Mouse (Mus musculus) CH12.LX (cell line): Measurements from ENCODE around the gene Gm12216. TPM values are rescaled to one million over a fixed set of nuclear protein-coding genes. Genes with fewer than 3 reads are reported as not detected.

ENCODE experiments used
- DNase-seq: peaks from one replicate; pipeline ENCODE4 v3.0.0-alpha.2; 2013; ENCODE audit errors: extremely low read depth
- H3K27ac ChIP-seq: 2 replicates; pipeline ENCODE4 v1.5.1; 2012; ENCODE audit warnings: low read depth, mild to moderate bottlenecking, control low read depth, moderate library complexity; ENCODE audit not compliant: insufficient read depth
- H3K27me3 ChIP-seq: replicated peaks from 2 replicates; pipeline ENCODE3; 2012; ENCODE audit warnings: inconsistent platforms
- H3K36me3 ChIP-seq, 2 experiments: replicated peaks in 1 of 2; 2 replicates each; pipeline versions ENCODE3 to v1.6.1; 2012; ENCODE audit warnings: inconsistent platforms in 1 of 2, low read length in 1 of 2, mild to moderate bottlenecking in 1 of 2, mixed read lengths in 1 of 2, moderate library complexity in 1 of 2; ENCODE audit not compliant: control insufficient read depth in 1 of 2, insufficient read depth in 1 of 2
- H3K4me1 ChIP-seq, 2 experiments: 2 replicates each; pipeline ENCODE4 v1.6.1; 2012; ENCODE audit warnings: inconsistent platforms in 1 of 2, moderate library complexity in 1 of 2; ENCODE audit not compliant: insufficient read depth in 2 of 2, control insufficient read depth in 1 of 2
- H3K4me2 ChIP-seq: 2 replicates; pipeline ENCODE4 v1.6.1; 2012; ENCODE audit warnings: low read depth, mild to moderate bottlenecking, control low read depth; ENCODE audit not compliant: poor library complexity, insufficient read depth, severe bottlenecking
- H3K4me3 ChIP-seq, 3 experiments: fragments of 150-350 bp in 1 of 3; sonication (generic) in 1 of 3; replicated peaks in 1 of 3; 2 replicates each; pipeline versions ENCODE3 to v1.5.1; 2011 to 2012; ENCODE audit warnings: low read depth in 2 of 3, low read length in 2 of 3, mild to moderate bottlenecking in 2 of 3, moderate library complexity in 2 of 3, control low read depth in 1 of 3, improper control_type of control experiment in 1 of 3, inconsistent platforms in 1 of 3, mixed read lengths in 1 of 3; ENCODE audit not compliant: poor library complexity in 1 of 3
- H3K79me2 ChIP-seq: replicated peaks from 2 replicates; pipeline ENCODE4 v1.6.1; 2012; ENCODE audit warnings: mild to moderate bottlenecking, moderate library complexity; ENCODE audit not compliant: control insufficient read depth, poor library complexity, insufficient read depth, severe bottlenecking; ENCODE audit errors: extremely low read depth
- H3K9ac ChIP-seq: 2 replicates; pipeline ENCODE4 v1.6.1; 2012; ENCODE audit warnings: low read depth, mild to moderate bottlenecking, control low read depth, moderate library complexity; ENCODE audit not compliant: insufficient read depth
- H3K9me3 ChIP-seq: replicated peaks from 2 replicates; pipeline ENCODE3; 2012; ENCODE audit warnings: low read length, inconsistent platforms, mixed read lengths
- CTCF ChIP-seq, 2 experiments: IDR thresholded peaks in 1 of 2; conservative IDR thresholded peaks in 1 of 2; 2 replicates each; pipeline ENCODE4 v1.5.1; 2011 to 2012; ENCODE audit warnings: low read depth in 2 of 2, low read length in 2 of 2, improper control_type of control experiment in 1 of 2, inconsistent platforms in 1 of 2, mild to moderate bottlenecking in 1 of 2, moderate library complexity in 1 of 2
- E2F4 ChIP-seq: IDR thresholded peaks from 2 replicates; pipeline ENCODE4 v1.6.1; 2011; ENCODE audit warnings: low read depth, low read length, improper control_type of control experiment; ENCODE audit not compliant: insufficient replicate concordance
- EP300 ChIP-seq: IDR thresholded peaks from 2 replicates; pipeline ENCODE4 v1.6.1; 2011; ENCODE audit warnings: low read length, improper control_type of control experiment
- JUN ChIP-seq: IDR thresholded peaks from 2 replicates; pipeline ENCODE4 v1.6.1; 2011; ENCODE audit warnings: low read depth, mild to moderate bottlenecking, low read length, improper control_type of control experiment, moderate library complexity; ENCODE audit not compliant: insufficient read depth
- JUND ChIP-seq: conservative IDR thresholded peaks from 2 replicates; pipeline ENCODE4 v1.6.1; 2011; ENCODE audit warnings: low read depth, low read length, improper control_type of control experiment
- KAT2A ChIP-seq: IDR thresholded peaks from 2 replicates; pipeline ENCODE4 v1.6.1; 2012; ENCODE audit warnings: low read length, improper control_type of control experiment, inconsistent platforms; ENCODE audit not compliant: insufficient replicate concordance
- MAZ ChIP-seq: IDR thresholded peaks from 2 replicates; pipeline ENCODE4 v1.6.1; 2012; ENCODE audit warnings: low read depth, mild to moderate bottlenecking, inconsistent platforms, low read length, improper control_type of control experiment, moderate library complexity
- MXI1 ChIP-seq: IDR thresholded peaks from 2 replicates; pipeline ENCODE4 v1.6.1; 2011; ENCODE audit warnings: mild to moderate bottlenecking, low read depth, low read length, improper control_type of control experiment
- MYC ChIP-seq: IDR thresholded peaks from 2 replicates; pipeline ENCODE4 v1.6.1; 2011; ENCODE audit warnings: low read depth, mild to moderate bottlenecking, improper control_type of control experiment, low read length
- NRF1 ChIP-seq: IDR thresholded peaks from 2 replicates; pipeline ENCODE4 v1.6.1; 2014; ENCODE audit warnings: low read depth, mild to moderate bottlenecking, inconsistent platforms, low read length, improper control_type of control experiment, moderate library complexity
- POLR2A ChIP-seq: IDR thresholded peaks from 2 replicates; pipeline ENCODE4 v1.6.1; 2011; ENCODE audit warnings: low read depth, mild to moderate bottlenecking, improper control_type of control experiment, low read length
- POLR2AphosphoS2 ChIP-seq: IDR thresholded peaks from 2 replicates; pipeline ENCODE4 v1.6.1; 2011; ENCODE audit warnings: low read depth, low read length, improper control_type of control experiment
- RCOR1 ChIP-seq: conservative IDR thresholded peaks from 2 replicates; pipeline ENCODE4 v1.6.1; 2012; ENCODE audit warnings: low read depth, mild to moderate bottlenecking, inconsistent platforms, low read length, improper control_type of control experiment
- TCF12 ChIP-seq: IDR thresholded peaks from 2 replicates; pipeline ENCODE4 v1.6.1; 2014; ENCODE audit warnings: low read depth, mild to moderate bottlenecking, inconsistent platforms, low read length, improper control_type of control experiment
- ZMIZ1 ChIP-seq: IDR thresholded peaks from 2 replicates; pipeline ENCODE4 v1.6.1; 2012; ENCODE audit warnings: low read depth, mild to moderate bottlenecking, inconsistent platforms, low read length, improper control_type of control experiment
- ZNF384 ChIP-seq: IDR thresholded peaks from 2 replicates; pipeline ENCODE4 v1.6.1; 2012; ENCODE audit warnings: low read depth, low read length, improper control_type of control experiment, inconsistent platforms
- dilution Hi-C: fragments of 300-500 bp; cut with MboI; formaldehyde crosslinking; loops from 2 replicates; pipeline ENCODE4 v1.14.3; 2020; ENCODE audit warnings: low sequenced_read_pairs; ENCODE audit not compliant: extremely low pct_unique_long_range_greater_than_20kb, extremely low pct_ligation_motif_present
- in situ Hi-C: fragments of 300-500 bp; cut with MboI; formaldehyde crosslinking; loops from 3 replicates; pipeline ENCODE4 v1.14.3; 2019; ENCODE audit warnings: low sequenced_read_pairs, low pct_ligation_motif_present, low pct_unique_long_range_greater_than_20kb, mixed read lengths
- polyA plus RNA-seq: library from polyadenylated mRNA; unstranded; fragments of >175 nt; gene quantifications from 2 replicates; pipeline ENCODE4 v1.2.1, GENCODE M21; 2012; ENCODE audit warnings: low read depth; ENCODE audit not compliant: insufficient read length
- total RNA-seq, 2 experiments: library from RNA; depleted of rRNA; stranded (reverse); fragments of 300-350 nt in 1 of 2; fragments of >200 nt in 1 of 2; gene quantifications; 2 replicates each; pipeline ENCODE4 v1.2.3; 2012 to 2014

The Gm12216 gene
- total and polyA plus RNA-seq, 3 experiments = 0.56 to 2.7 (median 0.77) TPM

- H3K36me3 ChIP-seq = no peaks in the 10 kb centered on the region
- H3K9me3 ChIP-seq = no peaks in the 10 kb centered on the region
- H3K4me2 ChIP-seq = no peak overlapping the region
- DNase-seq = no peak
- H3K4me3 ChIP-seq = no peak overlapping the region
- peaks cover 52 to 75% of the 10 kb centered on the region in 2 experiments for H3K4me1 ChIP-seq
- no peaks in the 10 kb centered on the region for H3K27me3 ChIP-seq
- H3K9ac ChIP-seq = no peak overlapping the region
- H3K27ac ChIP-seq = no peak overlapping the region
- H3K79me2 ChIP-seq = no peaks in the 10 kb centered on the region
- in situ Hi-C loops = loop anchor here (5.0 kb wide), 1 partner anchor 36 kb away; no protein-coding TSS in a partner anchor
- dilution Hi-C loops = no loop called here
- no peak for TF ChIP-seq EP300
Measured at GRCm38 (mm10) chr11:53798041-53798711, 60.9 kb downstream of the Gm12216 start.

GRCm38 (mm10) chr11:53797386-53797920 lies 61.6 kb downstream of the Gm12216 start:
- no peak overlapping the region for H3K27ac ChIP-seq
- dilution Hi-C loops = no loop called here
- H3K27me3 ChIP-seq = no peaks in the 10 kb centered on the region
- no peak overlapping the region for H3K9ac ChIP-seq
- TF ChIP-seq CTCF (conservative IDR thresholded peaks at IDR 0.05 in 1 of 2, IDR thresholded peaks at IDR 0.05 in 1 of 2; ENCODE audit: low read depth in 2 of 2, low read length in 2 of 2) (no peak), POLR2AphosphoS2 (no peak), E2F4 (no peak), ZNF384 (no peak), ZMIZ1 (no peak), MXI1 (no peak), NRF1 (no peak), JUND (no peak), RCOR1 (no peak), KAT2A (no peak), JUN (no peak), MYC (no peak), POLR2A (no peak), TCF12 (no peak), MAZ (no peak)
- TF ChIP-seq, all 38 proteins: peak for 0
- Histone ChIP-seq H3K79me2 (no peaks in the 10 kb centered on the region), H3K4me1 (peaks cover 47 to 73% of the 10 kb centered on the region in 2 experiments), H3K9me3 (no peaks in the 10 kb centered on the region), H3K4me2 (no peak overlapping the region), H3K36me3 (no peaks in the 10 kb centered on the region), H3K4me3 (no peak overlapping the region)
- no peak for DNase-seq
- in situ Hi-C loops = loop anchor here (5.0 kb wide), 1 partner anchor 35 kb away; no protein-coding TSS in a partner anchor
